Mouse (Mus musculus): ENCODE measurements around the gene Abhd2.

Gene Abhd2

GRCm38 (mm10) chr7:79294449-79294980 lies 21.5 kb downstream of the Abhd2 start:
- no peak for DNase-seq

GRCm38 (mm10) chr7:79295196-79295826 lies 22.3 kb downstream of the Abhd2 start:
- no peak for DNase-seq

- peak in 1 of 2 experiments; percentile 61 for DNase-seq
Measured at GRCm38 (mm10) chr7:79298681-79299080, 25.7 kb downstream of the Abhd2 start.

- no peak for DNase-seq
Measured at GRCm38 (mm10) chr7:79299548-79299947, 26.5 kb downstream of the Abhd2 start.

GRCm38 (mm10) chr7:79300432-79301151 lies 27.6 kb downstream of the Abhd2 start:
- no peak for DNase-seq

GRCm38 (mm10) chr7:79302145-79302544 lies 29.1 kb downstream of the Abhd2 start:
- DNase-seq, result no peak

GRCm38 (mm10) chr7:79302586-79302985 lies 29.6 kb downstream of the Abhd2 start:
- no peak for DNase-seq

- no peak for DNase-seq
Measured at GRCm38 (mm10) chr7:79303183-79303761, 30.3 kb downstream of the Abhd2 start.

- DNase-seq, result no peak
Measured at GRCm38 (mm10) chr7:79308455-79309030, 35.5 kb downstream of the Abhd2 start.

GRCm38 (mm10) chr7:79309247-79310190 lies 36.5 kb downstream of the Abhd2 start:
- DNase-seq, result peak in 1 of 2 experiments; percentile 34

GRCm38 (mm10) chr7:79310191-79310555 lies 37.2 kb downstream of the Abhd2 start:
- no peak for DNase-seq

GRCm38 (mm10) chr7:79311420-79311988 lies 38.5 kb downstream of the Abhd2 start:
- DNase-seq, result no peak

- no peak for DNase-seq
Measured at GRCm38 (mm10) chr7:79312246-79312645, 39.2 kb downstream of the Abhd2 start.

GRCm38 (mm10) chr7:79313519-79314059 lies 40.6 kb downstream of the Abhd2 start:
- DNase-seq, result no peak

GRCm38 (mm10) chr7:79314517-79314916 lies 41.5 kb downstream of the Abhd2 start:
- DNase-seq, result no peak

GRCm38 (mm10) chr7:79315149-79315548 lies 42.1 kb downstream of the Abhd2 start:
- no peak for DNase-seq

GRCm38 (mm10) chr7:79316069-79316695 lies 43.2 kb downstream of the Abhd2 start:
- no peak for DNase-seq

- DNase-seq, result no peak
Measured at GRCm38 (mm10) chr7:79317576-79317975, 44.6 kb downstream of the Abhd2 start.

GRCm38 (mm10) chr7:79318110-79318801 lies 45.3 kb downstream of the Abhd2 start:
- no peak for DNase-seq

GRCm38 (mm10) chr7:79323855-79324254 lies 50.9 kb downstream of the Abhd2 start:
- DNase-seq, result no peak

GRCm38 (mm10) chr7:79328769-79329168 lies 55.8 kb downstream of the Abhd2 start:
- peak in 1 of 2 experiments; percentile 26 for DNase-seq

All from kidney, adult 8-10 months (tissue).